ENCODE assay signal across 26 mouse cellular contexts in genomic region chr9:22394725-22395124, GRCm38 (mm10). TPM values are rescaled to one million over a fixed set of nuclear protein-coding genes. Genes with fewer than 3 reads are reported as not detected.
A peak's percentile ranks its signal among the peaks of the same experiment; 100 is the strongest.
DNase-seq lines count a peak whose midpoint lies in the region; ATAC-seq and TF ChIP-seq lines count a peak whose summit lies in the region.
"Had no signal": no experiment of that assay in that cellular context is flagged by ENCODE, and none has a peak within 500 bp of the region (broad histone marks: within the 10 kb centered on the region; RNA-seq: fewer than 3 reads in every experiment).

No protein-coding gene starts in this region.

- peak; percentile 32 to 46; a peak in 2 of 4 replicates for ATAC-seq in hematopoietic stem cell, adult 5-6 weeks (replicated peaks in 1 of 2; ENCODE audit: insufficient read depth in 1 of 2, low FRiP score in 2 of 2, low TSS enrichment in 1 of 2, low read depth in 1 of 2, poor library complexity in 2 of 2, severe bottlenecking in 2 of 2)
- ATAC-seq in monocyte, adult 5-6 weeks (replicated peaks; ENCODE audit: insufficient number of reproducible peaks, low FRiP score, low TSS enrichment, poor library complexity, severe bottlenecking) = peak; percentile 66
- ATAC-seq in midbrain, embryonic 14.5 days (ENCODE audit: low FRiP score, low TSS enrichment) = no peak
- ATAC-seq: CD4-positive, CD25-positive, alpha-beta regulatory T cell, adult 4 months; forebrain, embryonic 15.5 days; hindbrain, embryonic 16.5 days; inflammation-experienced regulatory T-cells, adult 6 months had no signal

- WGBS in midbrain, embryonic 14.5 days = 94% methylated on average over 2 of the region's 2 CpGs

- H3K9ac ChIP-seq in MEL (ENCODE audit: control insufficient read depth, low read depth, low read length, poor library complexity, severe bottlenecking) = no peak overlapping the region
- no peak overlapping the region for H3K9ac ChIP-seq in midbrain, embryonic 14.5 days (replicated peaks; ENCODE audit: low read length)
- H3K9ac ChIP-seq: forebrain, embryonic 15.5 days; heart, embryonic 13.5 days; hindbrain, embryonic 12.5 days had no signal

- no peak overlapping the region for H3K27ac ChIP-seq in MEL (ENCODE audit: control insufficient read depth, low read depth, low read length)
- no peak overlapping the region for H3K27ac ChIP-seq in gastrocnemius, adult 2 months
- no peak overlapping the region for H3K27ac ChIP-seq in midbrain, embryonic 14.5 days (replicated peaks; ENCODE audit: low read depth, low read length)
- H3K27ac ChIP-seq: embryonic facial prominence, embryonic 10.5 days; forebrain, embryonic 10.5 days; forebrain, embryonic 15.5 days; heart, embryonic 13.5 days; hindbrain, embryonic 12.5 days had no signal

- peaks cover 15 to 20% of the 10 kb centered on the region in 2 experiments for H3K4me1 ChIP-seq in MEL (ENCODE audit: control insufficient read depth in 1 of 2, insufficient read depth in 2 of 2, low read length in 2 of 2)
- H3K4me1 ChIP-seq in midbrain, embryonic 14.5 days (ENCODE audit: control insufficient read depth, insufficient read depth, low read length) = no peaks in the 10 kb centered on the region
- H3K4me1 ChIP-seq: hindbrain, embryonic 12.5 days had no signal

- no peaks in the 10 kb centered on the region for H3K9me3 ChIP-seq in MEL (replicated peaks; ENCODE audit: insufficient read depth, low read length)
- no peaks in the 10 kb centered on the region for H3K9me3 ChIP-seq in midbrain, embryonic 14.5 days (ENCODE audit: control insufficient read depth, low read length)
- H3K9me3 ChIP-seq: embryonic facial prominence, embryonic 10.5 days; forebrain, embryonic 10.5 days; forebrain, embryonic 15.5 days; G1E; heart, embryonic 13.5 days; hindbrain, embryonic 12.5 days had no signal

- TF ChIP-seq RAD21 in MEL (IDR thresholded peaks at IDR 0.05; ENCODE audit: low read depth, low read length) = no peak

- H3K27me3 ChIP-seq in MEL (ENCODE audit: control insufficient read depth in 1 of 2, insufficient read depth in 2 of 2, low read length in 2 of 2) = no peaks in the 10 kb centered on the region
- no peaks in the 10 kb centered on the region for H3K27me3 ChIP-seq in midbrain, embryonic 14.5 days (ENCODE audit: control insufficient read depth, insufficient read depth, low read length)
- H3K27me3 ChIP-seq: forebrain, embryonic 15.5 days; heart, embryonic 13.5 days; hindbrain, embryonic 12.5 days had no signal

- no peak overlapping the region for H3K4me2 ChIP-seq in midbrain, embryonic 14.5 days (ENCODE audit: low read length)
- H3K4me2 ChIP-seq: forebrain, embryonic 15.5 days; heart, embryonic 13.5 days; hindbrain, embryonic 12.5 days had no signal

- TF ChIP-seq CTCF in MEL (IDR thresholded peaks at IDR 0.05 in 2 of 3, conservative IDR thresholded peaks at IDR 0.05 in 1 of 3; ENCODE audit: control insufficient read depth in 1 of 3, insufficient read depth in 1 of 3, low read depth in 2 of 3, low read length in 3 of 3, poor library complexity in 1 of 3, severe bottlenecking in 1 of 3) = no peak
- no peak for TF ChIP-seq CTCF in gastrocnemius, adult 2 months (IDR thresholded peaks at IDR 0.05)

- TF ChIP-seq POLR2A in MEL (IDR thresholded peaks at IDR 0.05; ENCODE audit: control insufficient read depth in 1 of 2, insufficient read depth in 1 of 2, low read depth in 1 of 2, low read length in 2 of 2, poor library complexity in 1 of 2) = no peak

- DNase-seq in MEL (ENCODE audit: low read depth, low spot score) = peak; percentile 83
- no peak for DNase-seq in gastrocnemius, adult 2 months
- DNase-seq in heart, adult 9 months (ENCODE audit: low spot score in 2 of 2) = no peak
- DNase-seq in midbrain, embryonic 14.5 days = no peak
- DNase-seq: adrenal gland, postnatal 10 days; cerebellum, adult 11-12 months; cerebellum, adult 9-11 months; cerebellum, postnatal 36 days; gastrocnemius, postnatal 14 days; heart, postnatal 36 days had no signal

- no peaks in the 10 kb centered on the region for H3K79me2 ChIP-seq in MEL (ENCODE audit: control insufficient read depth, insufficient read depth, low read length, poor library complexity)

- no peak for TF ChIP-seq EP300 in MEL (IDR thresholded peaks at IDR 0.05; ENCODE audit: low read depth in 1 of 2, low read length in 2 of 2)

- intact Hi-C loops in gastrocnemius, adult 2 months (cut with DNase I) = no loop called here

- no peak overlapping the region for H3K4me3 ChIP-seq in MEL (ENCODE audit: control insufficient read depth in 1 of 2, insufficient read depth in 1 of 2, low read depth in 2 of 2, low read length in 2 of 2)
- H3K4me3 ChIP-seq in gastrocnemius, adult 2 months = no peak overlapping the region
- H3K4me3 ChIP-seq in midbrain, embryonic 14.5 days (replicated peaks; ENCODE audit: low read depth, low read length) = no peak overlapping the region
- H3K4me3 ChIP-seq: embryonic facial prominence, embryonic 10.5 days; forebrain, embryonic 10.5 days; forebrain, embryonic 15.5 days; heart, embryonic 13.5 days; hindbrain, embryonic 12.5 days had no signal

- H3K36me3 ChIP-seq in MEL (ENCODE audit: control insufficient read depth in 1 of 2, insufficient read depth in 2 of 2, low read length in 2 of 2) = peaks cover 2 to 21% of the 10 kb centered on the region in 2 experiments; a peak in 3 of 4 replicates
- H3K36me3 ChIP-seq in midbrain, embryonic 14.5 days (ENCODE audit: control insufficient read depth, insufficient read depth, low read length) = no peaks in the 10 kb centered on the region
- H3K36me3 ChIP-seq: embryonic facial prominence, embryonic 10.5 days; forebrain, embryonic 10.5 days; forebrain, embryonic 15.5 days; heart, embryonic 13.5 days; hindbrain, embryonic 12.5 days had no signal

TF ChIP-seq in MEL, 35 proteins besides CTCF, POLR2A, EP300 and RAD21:
- TF ChIP-seq CHD2 (IDR thresholded peaks at IDR 0.05; ENCODE audit: low read length) (no peak), MXI1 (IDR thresholded peaks at IDR 0.05; ENCODE audit: low read depth, low read length) (no peak), NELFE (IDR thresholded peaks at IDR 0.05; ENCODE audit: low read depth, low read length) (no peak), SIN3A (IDR thresholded peaks at IDR 0.05; ENCODE audit: low read length) (no peak), GATA1 (IDR thresholded peaks at IDR 0.05; ENCODE audit: low read depth, low read length) (no peak), USF1 (IDR thresholded peaks at IDR 0.05; ENCODE audit: low read depth, low read length) (no peak), MEF2A (IDR thresholded peaks at IDR 0.05; ENCODE audit: extremely low read depth, insufficient replicate concordance, low read depth, low read length, poor library complexity, severe bottlenecking) (no peak), ZMIZ1 (IDR thresholded peaks at IDR 0.05; ENCODE audit: low read depth, low read length) (no peak), KAT2A (conservative IDR thresholded peaks at IDR 0.05; ENCODE audit: low read depth, low read length) (no peak), MAZ (IDR thresholded peaks at IDR 0.05; ENCODE audit: low read depth, low read length) (no peak), UBTF (IDR thresholded peaks at IDR 0.05; ENCODE audit: borderline replicate concordance, insufficient read depth, low read depth, low read length) (no peak), TBP (IDR thresholded peaks at IDR 0.05; ENCODE audit: low read depth, low read length) (no peak), TCF12 (IDR thresholded peaks at IDR 0.05; ENCODE audit: low read depth, low read length) (no peak)

RNA-seq across cellular contexts. Expression of gene Anln, which starts 5.7 kb away (rescaled TPM):
- total RNA-seq in MEL (2012; rRNA removed) = 93.3 and 105 TPM in 2 replicates
- 100 to 1,000 TPM in 1 of 2 experiments, 10 to 100 TPM in 1; 93.3 to 114 TPM for polyA plus RNA-seq in MEL (2012; ENCODE audit: insufficient read depth in 1 of 2, insufficient read length in 2 of 2, low read depth in 1 of 2, low replicate concordance in 2 of 2, missing spikeins in 1 of 2)
- 36.2 and 39.2 TPM in 2 replicates for total RNA-seq in hematopoietic stem cell, adult 5-6 weeks (2017)
- total RNA-seq in monocyte, adult 5-6 weeks (2017) = 0.85 to 3.8 TPM (median 1.5 TPM) in 3 replicates
- total RNA-seq in gastrocnemius, adult 2 months (2021) = under 1 TPM; 0.64 to 0.69 TPM
- polyA plus RNA-seq in midbrain, embryonic 14.5 days (2014; fragmentation: Nextera tagmentation; extraction: Ambion mirVana) = 3.4 and 9.3 TPM in 2 replicates

RNA-seq across cellular contexts. Expression of gene 9530077C05Rik, which starts 16.6 kb away (rescaled TPM):
- total RNA-seq in MEL (2012; rRNA removed) = 4.1 and 4.5 TPM in 2 replicates
- 1 to 10 TPM in 1 of 2 experiments, not detected in 1; 6.9 TPM for polyA plus RNA-seq in MEL (2012; ENCODE audit: insufficient read depth in 1 of 2, insufficient read length in 2 of 2, low read depth in 1 of 2, low replicate concordance in 2 of 2, missing spikeins in 1 of 2)
- total RNA-seq in hematopoietic stem cell, adult 5-6 weeks (2017) = 3.8 and 8.7 TPM in 2 replicates
- total RNA-seq in monocyte, adult 5-6 weeks (2017) = 0.97 TPM in 1 of 3 replicates, not detected in the others
- under 1 TPM; 0.36 to 0.59 TPM for total RNA-seq in gastrocnemius, adult 2 months (2021)
- polyA plus RNA-seq in midbrain, embryonic 14.5 days (2014; fragmentation: Nextera tagmentation; extraction: Ambion mirVana) = 11.4 and 15.7 TPM in 2 replicates

RNA-seq across cellular contexts. Expression of gene Gm17545, which starts 59.4 kb away (rescaled TPM):
- total RNA-seq in MEL (2012; rRNA removed) = not detected in 2 replicates
- not detected for polyA plus RNA-seq in MEL (2012; ENCODE audit: insufficient read depth in 1 of 2, insufficient read length in 2 of 2, low read depth in 1 of 2, low replicate concordance in 2 of 2, missing spikeins in 1 of 2)
- total RNA-seq in hematopoietic stem cell, adult 5-6 weeks (2017) = not detected in 2 replicates
- not detected in 3 replicates for total RNA-seq in monocyte, adult 5-6 weeks (2017)
- total RNA-seq in gastrocnemius, adult 2 months (2021) = not detected
- not detected in 2 replicates for polyA plus RNA-seq in midbrain, embryonic 14.5 days (2014; fragmentation: Nextera tagmentation; extraction: Ambion mirVana)
- total RNA-seq: adrenal gland, postnatal 10 days; adrenal gland, postnatal 4 days; G1E; gastrocnemius, postnatal 14 days; heart, adult 8-10 months; heart, postnatal 36 days had no signal
- polyA plus RNA-seq: CD4-positive, CD25-positive, alpha-beta regulatory T cell, adult 4 months; embryonic facial prominence, embryonic 10.5 days; embryonic facial prominence, embryonic 14.5 days; forebrain, embryonic 10.5 days; forebrain, embryonic 15.5 days; G1E; gonadal fat pad, adult 2 months; heart, embryonic 13.5 days; heart, postnatal 0 days; hindbrain, embryonic 12.5 days; hindbrain, embryonic 16.5 days; inflammation-experienced regulatory T-cells, adult 6 months had no signal
